Mouse (Mus musculus) G1E (cell line): ENCODE data around the gene Hbb-bh2. TPM values are rescaled to one million over a fixed set of nuclear protein-coding genes. Genes with fewer than 3 reads are reported as not detected.

ENCODE experiments used
- ATAC-seq: 2 replicates; pipeline ENCODE4 v1.8.0; 2016; ENCODE audit warnings: mild to moderate bottlenecking; ENCODE audit not compliant: insufficient number of reproducible peaks, poor library complexity, low FRiP score, severe bottlenecking; ENCODE audit errors: extremely low read depth
- DNase-seq: peaks from one replicate; pipeline ENCODE4 v3.0.0; 2012; ENCODE audit warnings: low spot score
- H3K27me3 ChIP-seq: 2 replicates; pipeline ENCODE4 v1.6.1; 2012; ENCODE audit warnings: mild to moderate bottlenecking, low read length, inconsistent platforms; ENCODE audit not compliant: insufficient read depth
- H3K36me3 ChIP-seq: replicated peaks from 2 replicates; pipeline ENCODE3; 2012; ENCODE audit warnings: mild to moderate bottlenecking, inconsistent platforms
- H3K4me1 ChIP-seq: 2 replicates; pipeline ENCODE4 v1.6.1; 2012; ENCODE audit warnings: low read depth, low read length, inconsistent platforms, mixed read lengths; ENCODE audit not compliant: insufficient read depth
- H3K4me3 ChIP-seq: 2 replicates; pipeline ENCODE4 v1.5.1; 2012; ENCODE audit warnings: low read depth, mild to moderate bottlenecking, inconsistent platforms, low read length, moderate library complexity, mixed read lengths
- H3K9me3 ChIP-seq: replicated peaks from 2 replicates; pipeline ENCODE4 v1.6.1; 2012; ENCODE audit warnings: inconsistent platforms
- CTCF ChIP-seq: IDR thresholded peaks from 2 replicates; pipeline ENCODE4 v1.5.1; 2012; ENCODE audit warnings: low read depth, low read length, inconsistent platforms, mixed read lengths
- GATA1 ChIP-seq: IDR thresholded peaks from 2 replicates; pipeline ENCODE4 v1.6.1; 2012; ENCODE audit warnings: borderline replicate concordance, low read length, inconsistent platforms, mixed read lengths
- GATA2 ChIP-seq: IDR thresholded peaks from 2 replicates; pipeline ENCODE4 v1.6.1; 2012; ENCODE audit warnings: low read depth, low read length, inconsistent platforms, borderline replicate concordance
- POLR2AphosphoS5 ChIP-seq: IDR thresholded peaks from 2 replicates; pipeline ENCODE4 v1.6.1; 2012; ENCODE audit warnings: low read depth, low read length, inconsistent platforms; ENCODE audit not compliant: insufficient replicate concordance
- TAL1 ChIP-seq: conservative IDR thresholded peaks from 2 replicates; pipeline ENCODE4 v1.6.1; 2012; ENCODE audit warnings: low read depth, low read length, inconsistent platforms, mixed read lengths
- polyA plus RNA-seq: library from polyadenylated mRNA; stranded (reverse); fragments of >175 nt; gene quantifications from 2 replicates; pipeline ENCODE4 v1.2.3, GENCODE M21; 2012
- total RNA-seq, 2 experiments: library from RNA; stranded (forward) in 1 of 2; stranded (reverse) in 1 of 2; fragments of 200-1000 nt in 1 of 2; fragments of >200 nt in 1 of 2; fragmentation: Nextera tagmentation in 1 of 2; gene quantifications; 2 replicates each; pipeline ENCODE4 v1.2.3; 2014 to 2017

Hbb-bh2 gene
- total RNA-seq (2014; fragmentation: Nextera tagmentation): not detected in 2 replicates
- total RNA-seq (2017): not detected in 2 replicates
- not detected in 2 replicates for polyA plus RNA-seq

- DNase-seq (no peak), ATAC-seq (no peak)
- Histone ChIP-seq H3K27me3 (no peaks in the 10 kb centered on the region), H3K36me3 (no peaks in the 10 kb centered on the region), H3K4me3 (no peak within 1 kb of the TSS), H3K4me1 (peaks cover 28% of the 10 kb centered on the region), H3K9me3 (no peaks in the 10 kb centered on the region)
- TF ChIP-seq TAL1: no peak
- no peak for TF ChIP-seq GATA2
- no peak for TF ChIP-seq GATA1
- no peak for TF ChIP-seq CTCF
- TF ChIP-seq POLR2AphosphoS5: no peak
Measured at GRCm38 (mm10) chr7:103840268-103840667, at the start of gene Hbb-bh2. Hbb-bh2 (minus strand) TSS chr7:103840520.

- Histone ChIP-seq H3K4me1 (no peaks in the 10 kb centered on the region), H3K9me3 (no peaks in the 10 kb centered on the region), H3K27me3 (no peaks in the 10 kb centered on the region; the same call in 1 of the 2 replicates), H3K36me3 (no peaks in the 10 kb centered on the region), H3K4me3 (no peak within 1 kb of the TSS)
- DNase-seq (no peak), ATAC-seq (no peak)
- TF ChIP-seq POLR2AphosphoS5: no peak
- TF ChIP-seq GATA2: no peak
- no peak for TF ChIP-seq TAL1
- TF ChIP-seq GATA1: no peak
Measured at GRCm38 (mm10) chr7:103886152-103886551, 45.8 kb upstream of the Hbb-bh2 start, which contains the start of gene Olfr66. Olfr66 (minus strand) TSS chr7:103886252.

- Histone ChIP-seq H3K4me1 (peaks cover 35% of the 10 kb centered on the region), H3K9me3 (no peaks in the 10 kb centered on the region), H3K4me3 (no peak overlapping the region), H3K27me3 (no peaks in the 10 kb centered on the region; the same call in 1 of the 2 replicates), H3K36me3 (no peaks in the 10 kb centered on the region)
- ATAC-seq (peak; percentile 95), DNase-seq (peak; percentile 12)
- TF ChIP-seq TAL1: peak; percentile 98
- TF ChIP-seq GATA2: no peak
- TF ChIP-seq POLR2AphosphoS5: no peak
- no peak for TF ChIP-seq CTCF
- TF ChIP-seq GATA1: no peak
Measured at GRCm38 (mm10) chr7:103877093-103877492, 36.8 kb upstream of the Hbb-bh2 start.

GRCm38 (mm10) chr7:103874451-103874850 lies 34.1 kb upstream of the Hbb-bh2 start:
- no peak overlapping the region for H3K4me3 ChIP-seq
- TF ChIP-seq CTCF (no peak), TAL1 (no peak), POLR2AphosphoS5 (no peak), GATA1 (no peak), GATA2 (no peak)
- DNase-seq (no peak), ATAC-seq (no peak)
- peaks cover 48% of the 10 kb centered on the region for H3K4me1 ChIP-seq
- H3K9me3 ChIP-seq: no peaks in the 10 kb centered on the region
- H3K27me3 ChIP-seq: no peaks in the 10 kb centered on the region
- H3K36me3 ChIP-seq: no peaks in the 10 kb centered on the region

DNA sequence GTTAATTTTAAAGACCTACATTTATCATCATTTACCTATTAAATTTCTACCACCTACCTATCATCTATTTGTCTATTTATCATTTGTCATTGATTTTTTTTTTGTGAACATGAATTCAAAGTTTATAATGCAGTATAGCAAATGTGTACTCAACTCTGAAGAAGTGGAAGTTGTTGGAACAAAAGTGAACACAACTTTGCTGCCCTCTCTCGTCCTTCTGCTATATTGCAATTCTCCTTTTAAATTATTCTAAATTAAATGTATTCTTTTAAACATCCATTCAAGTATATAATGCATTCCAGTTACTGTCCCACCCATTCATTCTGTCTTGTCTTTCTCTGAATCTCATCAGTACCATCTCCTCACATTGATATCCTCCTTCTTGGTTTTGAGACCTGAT lies 32.7 kb upstream of the Hbb-bh2 start:
- DNase-seq (no peak), ATAC-seq (no peak)
- H3K36me3 ChIP-seq: no peaks in the 10 kb centered on the region
- peaks cover 46% of the 10 kb centered on the region for H3K4me1 ChIP-seq
- H3K27me3 ChIP-seq: no peaks in the 10 kb centered on the region
- TF ChIP-seq TAL1 (no peak), GATA1 (no peak), POLR2AphosphoS5 (no peak), CTCF (no peak), GATA2 (no peak)
- H3K4me3 ChIP-seq: no peak overlapping the region
- H3K9me3 ChIP-seq: no peaks in the 10 kb centered on the region

GRCm38 (mm10) chr7:103870667-103871066 lies 30.3 kb upstream of the Hbb-bh2 start:
- TF ChIP-seq TAL1 (peak; percentile 83), CTCF (no peak)
- Histone ChIP-seq H3K36me3 (no peaks in the 10 kb centered on the region), H3K9me3 (no peaks in the 10 kb centered on the region), H3K4me3 (no peak overlapping the region), H3K4me1 (peaks cover 41% of the 10 kb centered on the region), H3K27me3 (no peaks in the 10 kb centered on the region)
- ATAC-seq (peak; percentile 98), DNase-seq (peak; percentile 26)

GRCm38 (mm10) chr7:103865716-103866115 lies 25.4 kb upstream of the Hbb-bh2 start:
- Histone ChIP-seq H3K4me3 (no peak overlapping the region), H3K36me3 (no peaks in the 10 kb centered on the region), H3K9me3 (no peaks in the 10 kb centered on the region), H3K4me1 (peaks cover 48% of the 10 kb centered on the region), H3K27me3 (no peaks in the 10 kb centered on the region)
- peak; percentile 59 for ATAC-seq
- TF ChIP-seq TAL1 (peak; percentile 58), GATA1 (no peak), GATA2 (no peak)
- DNase-seq: peak; percentile 15
